Mouse (Mus musculus): Measurements from ENCODE around the gene Olfr288.

DNA sequence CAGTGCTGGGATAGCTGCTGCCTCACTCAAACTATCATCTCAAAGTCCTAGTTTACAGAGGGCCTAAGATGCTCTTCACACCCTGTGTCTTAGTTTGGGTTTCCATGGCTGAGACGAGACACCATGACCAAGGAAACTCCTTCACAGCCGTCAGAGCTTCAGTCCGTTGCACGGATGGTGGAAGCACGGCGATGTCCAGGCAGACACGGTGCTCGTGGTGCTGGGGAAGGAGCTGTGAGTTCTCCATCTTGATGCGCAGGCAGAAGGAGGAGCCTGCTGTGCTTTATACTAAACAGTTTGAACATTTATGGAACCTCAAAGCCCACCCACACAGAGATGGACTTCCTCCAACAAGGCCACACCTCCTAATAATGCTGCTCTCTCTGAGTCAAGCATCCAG lies 58.5 kb downstream of the Olfr288 start:
- no peak for TF ChIP-seq CTCF (IDR thresholded peaks at IDR 0.05; ENCODE audit: extremely low read depth, insufficient read depth, insufficient read length, insufficient replicate concordance)
- TF ChIP-seq POLR2A (IDR thresholded peaks at IDR 0.05; ENCODE audit: low read depth, low read length), result no peak

Measured in spleen, adult 2 months (tissue).